Mouse (Mus musculus): ENCODE measurements around the gene Prok2. TPM values are rescaled to one million over a fixed set of nuclear protein-coding genes. Genes with fewer than 3 reads are reported as not detected.

Prok2 gene
- 1.5 and 2.0 TPM in 2 replicates for polyA plus RNA-seq (2015; fragmentation: Nextera tagmentation; extraction: Ambion mirVana)

GRCm38 (mm10) chr6:99725971-99726561, at the start of gene Prok2:
Prok2 (minus strand) TSS chr6:99726392.
- under 1% methylated on average over 61 of the region's 61 CpGs for WGBS
- Histone ChIP-seq H3K9me3 (no peaks in the 10 kb centered on the region), H3K27ac (no peak within 1 kb of the TSS), H3K4me3 (peak within 1 kb of the TSS; percentile 53), H3K27me3 (peaks cover 54% of the 10 kb centered on the region), H3K4me1 (peaks cover 20% of the 10 kb centered on the region), H3K9ac (peak within 1 kb of the TSS; percentile 67), H3K4me2 (peak within 1 kb of the TSS; percentile 98), H3K36me3 (no peaks in the 10 kb centered on the region)
- ATAC-seq (ENCODE audit: insufficient number of reproducible peaks, insufficient read depth, low FRiP score, low TSS enrichment, low read depth) = no peak

- 80% methylated on average over 10 of the region's 10 CpGs for WGBS
- no peaks in the 10 kb centered on the region for H3K9me3 ChIP-seq
- H3K9ac ChIP-seq = no peak overlapping the region
- H3K4me2 ChIP-seq = no peak overlapping the region
- H3K27ac ChIP-seq = no peak overlapping the region
- no peaks in the 10 kb centered on the region for H3K4me1 ChIP-seq
- no peaks in the 10 kb centered on the region for H3K27me3 ChIP-seq
- no peak overlapping the region for H3K4me3 ChIP-seq
- H3K36me3 ChIP-seq = no peaks in the 10 kb centered on the region
- no peak for ATAC-seq (ENCODE audit: insufficient number of reproducible peaks, insufficient read depth, low FRiP score, low TSS enrichment, low read depth)
Observed at GRCm38 (mm10) chr6:99774680-99775079, 48.5 kb upstream of the Prok2 start.

- no peak overlapping the region for H3K27ac ChIP-seq
- H3K9ac ChIP-seq = no peak overlapping the region
- H3K9me3 ChIP-seq = no peaks in the 10 kb centered on the region
- no peaks in the 10 kb centered on the region for H3K36me3 ChIP-seq
- H3K27me3 ChIP-seq = no peaks in the 10 kb centered on the region
- H3K4me3 ChIP-seq = no peak overlapping the region
- 50% methylated on average over 5 of the region's 5 CpGs for WGBS
- no peaks in the 10 kb centered on the region for H3K4me1 ChIP-seq
- ATAC-seq (ENCODE audit: insufficient number of reproducible peaks, insufficient read depth, low FRiP score, low TSS enrichment, low read depth) = no peak
- no peak overlapping the region for H3K4me2 ChIP-seq
Observed at GRCm38 (mm10) chr6:99768495-99768894, 42.3 kb upstream of the Prok2 start.

GRCm38 (mm10) chr6:99764916-99765315, 38.7 kb upstream of the Prok2 start:
- Histone ChIP-seq H3K27ac (no peak overlapping the region), H3K27me3 (no peaks in the 10 kb centered on the region), H3K36me3 (no peaks in the 10 kb centered on the region), H3K9ac (no peak overlapping the region), H3K9me3 (no peaks in the 10 kb centered on the region), H3K4me1 (no peaks in the 10 kb centered on the region), H3K4me3 (no peak overlapping the region), H3K4me2 (no peak overlapping the region)
- no peak for ATAC-seq (ENCODE audit: insufficient number of reproducible peaks, insufficient read depth, low FRiP score, low TSS enrichment, low read depth)
- WGBS = 76% methylated on average over 3 of the region's 3 CpGs

- 66% methylated on average over 14 of the region's 14 CpGs for WGBS
- Histone ChIP-seq H3K4me1 (no peaks in the 10 kb centered on the region), H3K27me3 (no peaks in the 10 kb centered on the region), H3K9ac (no peak overlapping the region), H3K4me3 (no peak overlapping the region), H3K4me2 (no peak overlapping the region), H3K27ac (no peak overlapping the region), H3K9me3 (no peaks in the 10 kb centered on the region), H3K36me3 (no peaks in the 10 kb centered on the region)
- ATAC-seq (ENCODE audit: insufficient number of reproducible peaks, insufficient read depth, low FRiP score, low TSS enrichment, low read depth) = no peak
Observed at GRCm38 (mm10) chr6:99762069-99762985, 36.1 kb upstream of the Prok2 start.

- Histone ChIP-seq H3K9ac (no peak overlapping the region), H3K27ac (no peak overlapping the region), H3K27me3 (no peaks in the 10 kb centered on the region), H3K4me2 (no peak overlapping the region), H3K36me3 (no peaks in the 10 kb centered on the region), H3K4me3 (no peak overlapping the region), H3K4me1 (no peaks in the 10 kb centered on the region), H3K9me3 (no peaks in the 10 kb centered on the region)
- no peak for ATAC-seq (ENCODE audit: insufficient number of reproducible peaks, insufficient read depth, low FRiP score, low TSS enrichment, low read depth)
- WGBS = 71% methylated on average over 9 of the region's 9 CpGs
Observed at GRCm38 (mm10) chr6:99756105-99756504, 29.9 kb upstream of the Prok2 start.

- H3K4me2 ChIP-seq = no peak overlapping the region
- H3K4me1 ChIP-seq = no peaks in the 10 kb centered on the region
- no peak overlapping the region for H3K9ac ChIP-seq
- H3K27ac ChIP-seq = no peak overlapping the region
- no peaks in the 10 kb centered on the region for H3K9me3 ChIP-seq
- no peak overlapping the region for H3K4me3 ChIP-seq
- no peaks in the 10 kb centered on the region for H3K36me3 ChIP-seq
- 78% methylated on average over 6 of the region's 6 CpGs for WGBS
- H3K27me3 ChIP-seq = no peaks in the 10 kb centered on the region
- ATAC-seq (ENCODE audit: insufficient number of reproducible peaks, insufficient read depth, low FRiP score, low TSS enrichment, low read depth) = no peak
Observed at GRCm38 (mm10) chr6:99751308-99751707, 25.1 kb upstream of the Prok2 start.

GRCm38 (mm10) chr6:99746275-99746674, 20.1 kb upstream of the Prok2 start:
- WGBS = 85% methylated on average over 5 of the region's 5 CpGs
- Histone ChIP-seq H3K36me3 (no peaks in the 10 kb centered on the region), H3K27ac (no peak overlapping the region), H3K27me3 (no peaks in the 10 kb centered on the region), H3K4me2 (no peak overlapping the region), H3K4me3 (no peak overlapping the region), H3K4me1 (no peaks in the 10 kb centered on the region), H3K9ac (no peak overlapping the region), H3K9me3 (no peaks in the 10 kb centered on the region)
- ATAC-seq (ENCODE audit: insufficient number of reproducible peaks, insufficient read depth, low FRiP score, low TSS enrichment, low read depth) = no peak

GRCm38 (mm10) chr6:99742866-99743265, 16.7 kb upstream of the Prok2 start:
- Histone ChIP-seq H3K9me3 (no peaks in the 10 kb centered on the region), H3K27ac (no peak overlapping the region), H3K4me2 (no peak overlapping the region), H3K9ac (no peak overlapping the region), H3K36me3 (no peaks in the 10 kb centered on the region), H3K4me1 (no peaks in the 10 kb centered on the region), H3K4me3 (no peak overlapping the region), H3K27me3 (no peaks in the 10 kb centered on the region)
- no peak for ATAC-seq (ENCODE audit: insufficient number of reproducible peaks, insufficient read depth, low FRiP score, low TSS enrichment, low read depth)
- 82% methylated on average over 3 of the region's 3 CpGs for WGBS

- no peak overlapping the region for H3K4me3 ChIP-seq
- peaks cover 11% of the 10 kb centered on the region for H3K27me3 ChIP-seq
- no peaks in the 10 kb centered on the region for H3K4me1 ChIP-seq
- H3K27ac ChIP-seq = no peak overlapping the region
- no peak overlapping the region for H3K9ac ChIP-seq
- no peak for ATAC-seq (ENCODE audit: insufficient number of reproducible peaks, insufficient read depth, low FRiP score, low TSS enrichment, low read depth)
- 79% methylated on average over 5 of the region's 5 CpGs for WGBS
- H3K4me2 ChIP-seq = no peak overlapping the region
- H3K36me3 ChIP-seq = no peaks in the 10 kb centered on the region
- H3K9me3 ChIP-seq = no peaks in the 10 kb centered on the region
Observed at GRCm38 (mm10) chr6:99734666-99735065, 8.5 kb upstream of the Prok2 start.

- H3K4me3 ChIP-seq = no peak overlapping the region
- no peaks in the 10 kb centered on the region for H3K36me3 ChIP-seq
- H3K4me2 ChIP-seq = no peak overlapping the region
- ATAC-seq (ENCODE audit: insufficient number of reproducible peaks, insufficient read depth, low FRiP score, low TSS enrichment, low read depth) = no peak
- no peaks in the 10 kb centered on the region for H3K9me3 ChIP-seq
- no peak overlapping the region for H3K27ac ChIP-seq
- H3K9ac ChIP-seq = no peak overlapping the region
- WGBS = 81% methylated on average over 8 of the region's 8 CpGs
- H3K4me1 ChIP-seq = no peaks in the 10 kb centered on the region
- peaks cover 24% of the 10 kb centered on the region for H3K27me3 ChIP-seq
Observed at GRCm38 (mm10) chr6:99732673-99733072, 6.5 kb upstream of the Prok2 start.

- peaks cover 31% of the 10 kb centered on the region for H3K27me3 ChIP-seq
Observed at GRCm38 (mm10) chr6:99731926-99732325, 5.7 kb upstream of the Prok2 start.

More at GRCm38 (mm10) chr6:99731926-99732325, 5.7 kb upstream of the Prok2 start:
- no peaks in the 10 kb centered on the region for H3K36me3 ChIP-seq
- H3K9ac ChIP-seq = no peak overlapping the region
- ATAC-seq (ENCODE audit: insufficient number of reproducible peaks, insufficient read depth, low FRiP score, low TSS enrichment, low read depth) = no peak
- no peaks in the 10 kb centered on the region for H3K9me3 ChIP-seq
- no peak overlapping the region for H3K27ac ChIP-seq
- H3K4me2 ChIP-seq = no peak overlapping the region
- 86% methylated on average over 4 of the region's 4 CpGs for WGBS
- no peak overlapping the region for H3K4me3 ChIP-seq
- H3K4me1 ChIP-seq = peaks cover 4% of the 10 kb centered on the region

Measured in embryonic facial prominence, embryonic 13.5 days (tissue).